Mouse (Mus musculus): Measurements from ENCODE around the gene Olfr601.

DNA sequence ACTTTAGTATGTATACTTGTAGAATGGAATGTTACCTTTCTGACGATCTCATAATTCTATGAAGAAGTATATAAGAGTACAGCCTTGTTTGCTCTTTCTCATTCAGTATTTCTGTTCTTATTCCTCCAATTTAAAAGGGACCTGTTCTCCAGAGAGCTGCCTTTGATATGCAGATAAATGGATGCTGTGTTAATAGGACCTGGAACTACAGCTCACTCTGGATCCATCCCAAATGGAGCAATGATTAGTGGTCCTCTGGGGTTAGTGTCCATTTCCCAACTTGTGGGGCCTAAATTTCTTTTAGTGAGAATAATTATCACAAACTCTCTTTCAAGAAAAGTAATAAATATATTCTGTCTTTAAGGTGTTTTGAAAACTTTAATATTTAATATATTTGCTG, at the start of gene Olfr601:
- TF ChIP-seq POLR2A (IDR thresholded peaks at IDR 0.05; ENCODE audit: low read depth, low read length) (no peak), CTCF (IDR thresholded peaks at IDR 0.05; ENCODE audit: extremely low read depth, insufficient read depth, insufficient read length, insufficient replicate concordance) (no peak)

Measured in spleen, adult 2 months (tissue).